Mouse (Mus musculus) lung, postnatal 0 days (tissue): ENCODE data around the gene Os9.

Source experiments
- CTCF ChIP-seq: IDR thresholded peaks from 2 replicates; pipeline ENCODE4 v1.5.1; 2016; ENCODE audit warnings: antibody characterized with exemption, mild to moderate bottlenecking
- EP300 ChIP-seq: IDR thresholded peaks from 2 replicates; pipeline ENCODE4 v1.6.1; 2016; ENCODE audit warnings: antibody characterized with exemption, mild to moderate bottlenecking, control low read depth

DNA sequence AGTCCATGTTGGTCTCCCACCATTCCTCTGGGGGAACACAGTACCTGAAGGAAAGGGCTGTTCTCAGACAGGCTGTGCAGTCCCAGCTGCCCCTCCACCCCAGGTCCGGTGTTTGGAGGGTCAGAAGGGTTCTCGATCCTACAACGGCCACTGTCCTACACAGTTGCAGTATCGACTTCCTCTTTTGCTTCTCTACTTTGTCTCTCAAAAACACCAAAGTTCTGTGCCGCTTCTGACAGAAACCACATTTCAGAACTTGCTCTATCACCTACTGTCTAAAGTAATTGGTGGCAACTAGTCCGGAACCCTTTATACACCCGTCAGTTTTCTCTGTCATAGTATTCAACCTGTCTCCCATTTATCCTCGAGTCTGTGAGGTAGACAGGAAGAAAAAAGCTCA, 65.5 kb downstream of the Os9 start:
- TF ChIP-seq CTCF (no peak), EP300 (no peak)
